ENCODE assay signal across 8 mouse cellular contexts in the genomic region with DNA sequence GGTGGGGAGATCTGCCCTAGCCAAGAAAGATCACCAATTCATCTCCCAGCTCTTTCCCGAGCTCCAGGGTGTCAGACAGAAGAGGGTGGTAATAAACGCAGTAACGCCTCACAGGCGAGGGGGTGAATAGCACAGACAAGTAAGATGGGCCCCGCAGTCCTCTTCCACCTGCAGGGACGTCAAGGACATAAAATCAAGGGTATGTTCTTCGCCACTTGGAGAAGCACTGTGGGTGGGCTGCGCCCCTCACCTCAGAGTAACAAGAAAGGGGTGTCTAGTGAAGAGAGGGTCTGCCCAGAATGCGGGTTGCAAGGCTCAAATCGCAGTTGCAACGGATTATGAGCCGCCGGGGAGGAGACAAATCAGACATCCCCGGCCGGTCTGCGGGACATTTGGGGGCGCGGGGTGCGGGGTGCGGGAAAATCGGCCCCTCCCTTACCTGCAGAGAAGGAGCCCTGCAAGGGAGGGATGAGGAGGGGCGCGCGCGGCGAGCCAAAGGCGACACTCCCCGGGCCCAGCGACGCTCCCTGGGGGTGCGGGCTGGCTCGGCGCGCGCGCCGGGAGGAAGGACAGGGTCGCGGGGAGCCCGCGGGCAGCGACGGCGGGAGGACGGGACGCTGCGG. TPM values are rescaled to one million over a fixed set of nuclear protein-coding genes. Genes with fewer than 3 reads are reported as not detected.
DNase-seq lines count a peak whose midpoint lies in the region; ATAC-seq lines count a peak whose summit lies in the region.

No protein-coding gene starts in this region.

- H3K9ac ChIP-seq in forebrain, embryonic 14.5 days (ENCODE audit: low read length) = peak overlapping the region; percentile 87
- H3K9ac ChIP-seq in limb, embryonic 11.5 days (ENCODE audit: low read length) = peak overlapping the region; percentile 74
- H3K9ac ChIP-seq in neural tube, embryonic 14.5 days (replicated peaks; ENCODE audit: low read depth, low read length) = peak overlapping the region; percentile 94

- H3K36me3 ChIP-seq in forebrain, embryonic 14.5 days (ENCODE audit: control insufficient read depth, insufficient read depth, low read length) = peaks cover 3% of the 10 kb centered on the region; the same call in 1 of the 2 replicates
- no peaks in the 10 kb centered on the region for H3K36me3 ChIP-seq in limb, embryonic 11.5 days (ENCODE audit: control insufficient read depth, insufficient read depth, low read length)
- no peaks in the 10 kb centered on the region for H3K36me3 ChIP-seq in neural tube, embryonic 14.5 days (ENCODE audit: control insufficient read depth, insufficient read depth, low read length)

- under 1% methylated on average over 27 of the region's 47 CpGs for WGBS in forebrain, embryonic 14.5 days
- WGBS in limb, embryonic 11.5 days = under 1% methylated on average over 30 of the region's 47 CpGs
- under 1% methylated on average over 25 of the region's 47 CpGs for WGBS in neural tube, embryonic 14.5 days

- peak overlapping the region; percentile 87 for H3K4me3 ChIP-seq in forebrain, embryonic 14.5 days (ENCODE audit: low read depth, low read length)
- peak overlapping the region; percentile 75 for H3K4me3 ChIP-seq in limb, embryonic 11.5 days (ENCODE audit: low read depth, low read length)
- peak overlapping the region; percentile 86 for H3K4me3 ChIP-seq in neural tube, embryonic 14.5 days (ENCODE audit: low read depth, low read length)

- peak overlapping the region; percentile 82 for H3K4me2 ChIP-seq in forebrain, embryonic 14.5 days (ENCODE audit: low read length)
- peak overlapping the region; percentile 75 for H3K4me2 ChIP-seq in limb, embryonic 11.5 days (ENCODE audit: low read depth, severe bottlenecking)
- peak overlapping the region; percentile 91 for H3K4me2 ChIP-seq in neural tube, embryonic 14.5 days (ENCODE audit: low read depth, low read length)

- peak; percentile 38 for ATAC-seq in forebrain, embryonic 14.5 days
- ATAC-seq in limb, embryonic 11.5 days (ENCODE audit: insufficient number of reproducible peaks, low FRiP score, low TSS enrichment, low read depth) = peak; percentile 22; the same call in 1 of the 2 replicates
- ATAC-seq in neural tube, embryonic 14.5 days (ENCODE audit: low read depth) = peak; percentile 39

- no peaks in the 10 kb centered on the region for H3K27me3 ChIP-seq in forebrain, embryonic 14.5 days (replicated peaks; ENCODE audit: control insufficient read depth, insufficient read depth, low read length)
- peaks cover 5% of the 10 kb centered on the region; the same call in 1 of the 2 replicates for H3K27me3 ChIP-seq in limb, embryonic 11.5 days (ENCODE audit: control insufficient read depth, insufficient read depth, low read length)
- no peaks in the 10 kb centered on the region for H3K27me3 ChIP-seq in neural tube, embryonic 14.5 days (ENCODE audit: control insufficient read depth, insufficient read depth, low read length)

- H3K27ac ChIP-seq in forebrain, embryonic 14.5 days (ENCODE audit: low read depth, low read length) = peak overlapping the region; percentile 96
- H3K27ac ChIP-seq in limb, embryonic 11.5 days (replicated peaks; ENCODE audit: low read depth, low read length) = no peak overlapping the region
- peak overlapping the region; percentile 94 for H3K27ac ChIP-seq in neural tube, embryonic 14.5 days (ENCODE audit: low read depth, low read length)

- peak; percentile 54 to 75 for DNase-seq in adrenal gland, adult (ENCODE audit: inconsistent age in 2 of 2, low spot score in 1 of 2)
- no peak for DNase-seq in adrenal gland, adult 8-10 months
- DNase-seq in right cerebral cortex, postnatal 4 days = peak; percentile 38
- no peak for DNase-seq in right cerebral cortex, postnatal 36 days (ENCODE audit: low spot score in 2 of 2)
- DNase-seq in forebrain, embryonic 14.5 days (ENCODE audit: low spot score) = peak; percentile 61
- no peak for DNase-seq in limb, embryonic 11.5 days (ENCODE audit: low spot score)
- no peak for DNase-seq in layer of hippocampus, adult 9-10 months (ENCODE audit: low spot score)

- no peaks in the 10 kb centered on the region for H3K9me3 ChIP-seq in forebrain, embryonic 14.5 days (replicated peaks; ENCODE audit: control insufficient read depth, low read length)
- no peaks in the 10 kb centered on the region for H3K9me3 ChIP-seq in limb, embryonic 11.5 days (ENCODE audit: control insufficient read depth, low read length)
- H3K9me3 ChIP-seq in neural tube, embryonic 14.5 days (ENCODE audit: control insufficient read depth, low read length) = no peaks in the 10 kb centered on the region

- peaks cover 40% of the 10 kb centered on the region for H3K4me1 ChIP-seq in forebrain, embryonic 14.5 days (ENCODE audit: control insufficient read depth, insufficient read depth, low read length)
- peaks cover 30% of the 10 kb centered on the region for H3K4me1 ChIP-seq in limb, embryonic 11.5 days (ENCODE audit: control insufficient read depth, insufficient read depth, low read length)
- peaks cover 39% of the 10 kb centered on the region for H3K4me1 ChIP-seq in neural tube, embryonic 14.5 days (ENCODE audit: control insufficient read depth, insufficient read depth, low read length)

RNA-seq across cellular contexts. Expression of gene Hdac5, which starts 0.5 kb away (rescaled TPM):
- total RNA-seq in adrenal gland, adult 8-10 months (2022) = 100 to 1,000 TPM; 100 to 175 (median 132) TPM
- 38.9 and 60.6 TPM in 2 replicates for polyA plus RNA-seq in forebrain, embryonic 14.5 days (2014; fragmentation: Nextera tagmentation; extraction: Ambion mirVana)
- 21.3 and 24.0 TPM in 2 replicates for polyA plus RNA-seq in limb, embryonic 11.5 days (2014; fragmentation: Nextera tagmentation; extraction: Ambion mirVana)
- polyA plus RNA-seq in neural tube, embryonic 14.5 days (2014; fragmentation: Nextera tagmentation; extraction: Ambion mirVana) = 44.2 and 47.3 TPM in 2 replicates

RNA-seq across cellular contexts. Expression of gene BC030867, which starts 19.2 kb away (rescaled TPM):
- total RNA-seq in adrenal gland, adult 8-10 months (2022) = under 1 TPM; 0.41 to 0.83 (median 0.56) TPM
- 6.1 and 6.3 TPM in 2 replicates for polyA plus RNA-seq in forebrain, embryonic 14.5 days (2014; fragmentation: Nextera tagmentation; extraction: Ambion mirVana)
- 26.9 and 27.8 TPM in 2 replicates for polyA plus RNA-seq in limb, embryonic 11.5 days (2014; fragmentation: Nextera tagmentation; extraction: Ambion mirVana)
- 1.4 and 1.5 TPM in 2 replicates for polyA plus RNA-seq in neural tube, embryonic 14.5 days (2014; fragmentation: Nextera tagmentation; extraction: Ambion mirVana)

RNA-seq across cellular contexts. Expression of gene Asb16, which starts 39.1 kb away (rescaled TPM):
- 1 to 10 TPM in 2 of 4 experiments, under 1 TPM in 2; 0.20 to 1.2 (median 0.78) TPM for total RNA-seq in adrenal gland, adult 8-10 months (2022)
- not detected in 2 replicates for polyA plus RNA-seq in forebrain, embryonic 14.5 days (2014; fragmentation: Nextera tagmentation; extraction: Ambion mirVana)
- 0.13 and 0.33 TPM in 2 replicates for polyA plus RNA-seq in limb, embryonic 11.5 days (2014; fragmentation: Nextera tagmentation; extraction: Ambion mirVana)
- 0.12 and 0.23 TPM in 2 replicates for polyA plus RNA-seq in neural tube, embryonic 14.5 days (2014; fragmentation: Nextera tagmentation; extraction: Ambion mirVana)

RNA-seq across cellular contexts. Expression of gene G6pc3, which starts 40.0 kb away (rescaled TPM):
- total RNA-seq in adrenal gland, adult 8-10 months (2022) = 100 to 1,000 TPM; 143 to 173 (median 158) TPM
- polyA plus RNA-seq in forebrain, embryonic 14.5 days (2014; fragmentation: Nextera tagmentation; extraction: Ambion mirVana) = 24.6 and 24.8 TPM in 2 replicates
- 39.8 and 41.9 TPM in 2 replicates for polyA plus RNA-seq in limb, embryonic 11.5 days (2014; fragmentation: Nextera tagmentation; extraction: Ambion mirVana)
- 32.5 and 42.5 TPM in 2 replicates for polyA plus RNA-seq in neural tube, embryonic 14.5 days (2014; fragmentation: Nextera tagmentation; extraction: Ambion mirVana)

RNA-seq across cellular contexts. Expression of gene Lsm12, which starts 44.3 kb away (rescaled TPM):
- total RNA-seq in adrenal gland, adult 8-10 months (2022) = 10 to 100 TPM; 67.2 to 86.9 (median 81.0) TPM
- polyA plus RNA-seq in forebrain, embryonic 14.5 days (2014; fragmentation: Nextera tagmentation; extraction: Ambion mirVana) = 83.1 and 93.7 TPM in 2 replicates
- 74.5 and 88.5 TPM in 2 replicates for polyA plus RNA-seq in limb, embryonic 11.5 days (2014; fragmentation: Nextera tagmentation; extraction: Ambion mirVana)
- polyA plus RNA-seq in neural tube, embryonic 14.5 days (2014; fragmentation: Nextera tagmentation; extraction: Ambion mirVana) = 74.4 and 77.5 TPM in 2 replicates

Comparison
In these comparisons a context has a peak if more than half of its experiments do, and no peak if none do; other contexts are left out.
1. DNase-seq: peak in adrenal gland, adult (2 of 2), right cerebral cortex, postnatal 4 days (single experiment) and forebrain, embryonic 14.5 days (single experiment); none in adrenal gland, adult 8-10 months (single experiment), right cerebral cortex, postnatal 36 days (0 of 2), limb, embryonic 11.5 days (single experiment) and layer of hippocampus, adult 9-10 months (single experiment).
2. Peak in every context shown above with its lines, with median percentiles within 50 percentile points of each other: ATAC-seq, H3K4me2 ChIP-seq, H3K4me3 ChIP-seq and H3K9ac ChIP-seq.